Mouse (Mus musculus): Measurements from ENCODE around the gene Gpr141. TPM values are rescaled to one million over a fixed set of nuclear protein-coding genes. Genes with fewer than 3 reads are reported as not detected.

The Gpr141 gene
- polyA plus RNA-seq, 1 experiment from 2014 or later = 0.10 TPM

GRCm38 (mm10) chr13:19703806-19704205 is 120.3 kb downstream of the Gpr141 start:
- Histone ChIP-seq H3K9ac (no peak overlapping the region), H3K4me2 (replicated peaks) (no peak overlapping the region), H3K27ac (no peak overlapping the region), H3K4me3 (no peak overlapping the region), H3K36me3 (no peaks in the 10 kb centered on the region), H3K4me1 (no peaks in the 10 kb centered on the region), H3K9me3 (no peaks in the 10 kb centered on the region), H3K27me3 (replicated peaks) (no peaks in the 10 kb centered on the region)
- 46% methylated on average over 4 of the region's 4 CpGs for WGBS
- no peak for ATAC-seq (ENCODE audit: low FRiP score, low read depth)

GRCm38 (mm10) chr13:19701443-19702078 is 122.5 kb downstream of the Gpr141 start:
- Histone ChIP-seq H3K27ac (no peak overlapping the region), H3K4me1 (no peaks in the 10 kb centered on the region), H3K27me3 (replicated peaks) (peaks cover 5% of the 10 kb centered on the region; the same call in 1 of the 2 replicates), H3K9me3 (no peaks in the 10 kb centered on the region), H3K9ac (no peak overlapping the region), H3K4me2 (replicated peaks) (no peak overlapping the region), H3K4me3 (no peak overlapping the region), H3K36me3 (no peaks in the 10 kb centered on the region)
- 76% methylated on average over 11 of the region's 11 CpGs for WGBS
- ATAC-seq (ENCODE audit: low FRiP score, low read depth) = peak; percentile 41; the same call in 1 of the 2 replicates

GRCm38 (mm10) chr13:19700733-19701442 is 123.2 kb downstream of the Gpr141 start:
- H3K4me1 ChIP-seq = no peaks in the 10 kb centered on the region
- H3K4me3 ChIP-seq = no peak overlapping the region
- ATAC-seq (ENCODE audit: low FRiP score, low read depth) = no peak
- no peak overlapping the region for H3K9ac ChIP-seq
- no peak overlapping the region for H3K4me2 ChIP-seq (replicated peaks)
- H3K9me3 ChIP-seq = no peaks in the 10 kb centered on the region
- 90% methylated on average over 4 of the region's 4 CpGs for WGBS
- H3K27me3 ChIP-seq (replicated peaks) = peaks cover 5% of the 10 kb centered on the region; the same call in 1 of the 2 replicates
- no peak overlapping the region for H3K27ac ChIP-seq
- H3K36me3 ChIP-seq = no peaks in the 10 kb centered on the region

Other genes starting within 250 kb of the Gpr141 start
- 14.6 and 15.9 TPM in 2 replicates for gene Epdr1, start 204.3 kb downstream of the Gpr141 start, polyA plus RNA-seq (2016; fragmentation: Nextera tagmentation; extraction: Ambion mirVana)
- 1.8 and 2.3 TPM in 2 replicates for gene Sfrp4, start 201.2 kb downstream of the Gpr141 start, polyA plus RNA-seq (2016; fragmentation: Nextera tagmentation; extraction: Ambion mirVana)
- gene Nme8, start 126.5 kb downstream of the Gpr141 start, polyA plus RNA-seq (2016; fragmentation: Nextera tagmentation; extraction: Ambion mirVana) = not detected in 2 replicates

Measured in neural tube, embryonic 12.5 days (tissue).